Mouse (Mus musculus): ENCODE measurements around the gene H2afv.

Gene H2afv

DNA sequence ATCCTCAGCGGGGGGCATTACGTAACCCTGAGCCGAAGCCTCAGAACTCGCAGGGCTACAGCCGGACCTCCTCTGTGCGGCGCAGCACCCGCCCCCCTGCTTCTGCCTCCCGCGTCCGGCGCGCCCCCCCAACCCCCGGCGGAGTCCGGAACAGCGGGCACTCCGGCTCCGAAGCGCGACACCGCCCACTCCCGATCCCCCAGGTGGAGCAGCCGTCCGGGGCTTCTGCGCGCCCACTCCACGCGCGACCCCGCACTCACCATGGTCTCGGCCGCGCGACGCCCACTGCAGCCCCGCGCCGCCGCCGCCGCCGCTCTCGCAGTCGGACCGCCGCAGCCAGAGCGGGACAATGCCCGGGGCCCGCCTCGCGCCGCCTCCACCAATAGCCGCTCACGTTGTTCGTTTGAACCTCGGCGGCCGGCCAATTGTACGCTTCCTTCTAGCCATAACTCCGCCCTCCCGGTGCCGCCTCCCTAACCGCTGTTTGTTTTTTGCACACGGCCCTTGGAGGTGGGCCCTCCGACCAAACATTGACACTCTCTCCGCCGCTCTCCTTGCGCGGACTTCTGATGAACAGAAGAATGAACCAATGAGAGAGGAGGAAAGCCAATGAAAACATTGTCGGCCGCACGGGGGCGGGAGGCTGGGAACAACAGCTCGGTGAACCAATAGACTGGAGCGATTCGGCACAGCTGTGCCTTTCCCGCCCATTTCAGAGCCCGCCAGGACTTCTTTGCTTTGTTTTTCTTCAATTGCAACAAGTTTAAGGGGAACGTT, at the start of gene H2afv:
TSS of gene H2afv (minus strand) at position 367 of the 777 bp plus-strand sequence.
- peak; percentile 100 for DNase-seq

DNA sequence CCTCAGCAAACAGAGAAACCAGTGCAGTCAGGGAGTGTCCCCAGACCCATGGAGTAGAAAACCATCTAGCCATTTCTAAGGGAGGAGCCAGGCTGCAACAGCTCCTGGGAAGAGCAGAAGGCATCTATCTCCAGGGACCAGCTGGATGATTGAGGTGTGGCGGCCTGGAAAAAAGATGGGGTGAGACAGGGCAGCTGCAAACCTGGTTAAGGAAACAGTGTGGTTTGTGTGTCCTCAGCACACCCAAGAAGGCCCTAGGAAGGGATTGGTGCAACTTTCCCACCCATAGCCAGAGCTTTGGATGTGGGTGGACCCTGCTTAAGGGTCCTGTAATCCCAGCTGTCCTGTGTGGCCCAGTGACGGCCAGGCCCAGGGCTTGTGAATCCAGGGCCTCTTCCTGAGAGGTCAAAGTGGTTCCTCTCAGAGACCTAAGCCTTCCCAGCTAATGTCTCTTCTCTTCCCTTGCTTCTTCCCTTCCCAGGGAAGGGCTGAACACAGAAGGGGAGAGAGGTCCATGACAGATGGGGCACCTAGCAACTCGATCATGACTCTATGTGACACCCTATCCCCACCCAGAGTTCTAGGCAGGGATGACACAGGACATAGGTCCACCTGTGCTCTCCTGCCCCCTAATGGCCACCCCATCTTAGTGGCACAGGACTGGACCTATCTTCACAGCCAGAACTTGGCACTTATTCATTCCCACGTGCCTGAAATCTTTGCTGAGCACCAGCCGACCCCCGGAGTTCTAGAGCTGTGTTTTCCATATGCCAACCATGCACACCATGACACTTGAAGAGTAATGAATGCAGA, 45.7 kb upstream of the H2afv start:
- peak; percentile 52 for DNase-seq

DNA sequence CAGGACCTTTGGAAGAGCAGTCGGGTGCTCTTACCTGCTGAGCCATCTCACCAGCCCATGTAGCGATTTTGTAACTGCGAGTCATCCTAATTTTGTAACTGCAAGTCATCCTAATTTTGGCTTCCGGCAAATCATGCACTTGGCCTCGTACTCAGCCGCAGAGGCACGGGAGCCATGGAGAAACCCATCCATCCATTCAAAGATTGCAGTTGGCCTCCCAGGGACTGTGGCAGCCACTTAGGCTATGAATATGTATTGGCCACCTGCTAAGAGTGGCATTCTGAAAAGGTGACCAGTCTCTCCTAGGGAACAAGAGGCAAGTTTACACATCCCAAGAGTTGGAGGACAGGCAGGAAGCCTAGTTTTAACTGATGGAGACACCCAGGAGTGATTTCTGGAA, 45.0 kb upstream of the H2afv start:
- no peak for DNase-seq

DNA sequence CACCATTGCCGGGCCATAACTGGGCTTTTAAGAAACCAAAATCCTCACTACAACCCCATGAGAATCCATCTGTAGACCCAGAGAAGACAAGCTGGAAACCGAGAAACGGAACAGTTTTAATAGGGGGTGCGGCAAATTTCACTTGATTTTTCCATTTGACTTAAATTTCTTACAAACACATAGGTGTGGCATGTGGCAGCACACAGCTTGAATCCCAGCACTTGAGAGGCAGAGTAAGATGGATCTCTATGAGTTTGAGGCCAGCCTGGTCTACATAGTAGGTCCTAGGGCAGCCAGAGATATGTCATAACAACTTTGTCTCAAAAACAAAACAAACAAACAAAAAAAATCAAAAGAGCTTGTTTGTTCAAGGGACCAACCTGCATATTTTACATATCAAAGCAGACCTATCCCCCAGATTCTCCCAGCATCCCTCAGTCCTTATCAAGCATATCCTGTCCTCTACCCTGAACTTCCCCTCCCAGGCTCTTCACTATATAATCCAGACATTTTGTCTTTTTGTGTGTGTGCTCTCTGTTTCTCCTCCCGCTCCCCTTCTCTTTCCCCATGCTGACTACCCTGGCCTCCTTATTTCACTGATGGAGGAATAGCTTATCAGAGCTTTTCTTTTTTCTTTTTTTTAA, 43.9 kb upstream of the H2afv start:
- DNase-seq: no peak

DNA sequence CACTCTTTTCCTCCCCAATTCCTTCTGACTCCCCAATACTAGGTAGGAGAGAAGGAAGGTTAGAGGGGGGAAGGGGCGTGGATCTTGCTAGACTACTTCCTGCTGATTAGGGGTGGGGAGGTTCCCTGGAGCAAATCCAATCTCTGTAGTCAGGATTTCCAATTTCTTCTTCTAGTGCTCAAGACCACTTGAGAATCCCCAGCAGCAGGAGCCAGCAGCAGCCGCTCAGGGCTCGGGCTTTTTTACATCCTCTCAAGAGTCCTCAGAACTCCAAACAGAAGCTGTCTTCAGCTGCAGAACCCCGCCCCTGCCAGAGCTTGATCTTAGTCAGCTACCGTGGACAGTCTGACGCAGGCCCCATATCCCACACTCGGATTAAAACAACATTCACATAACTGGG, 43.3 kb upstream of the H2afv start:
- no peak for DNase-seq

DNA sequence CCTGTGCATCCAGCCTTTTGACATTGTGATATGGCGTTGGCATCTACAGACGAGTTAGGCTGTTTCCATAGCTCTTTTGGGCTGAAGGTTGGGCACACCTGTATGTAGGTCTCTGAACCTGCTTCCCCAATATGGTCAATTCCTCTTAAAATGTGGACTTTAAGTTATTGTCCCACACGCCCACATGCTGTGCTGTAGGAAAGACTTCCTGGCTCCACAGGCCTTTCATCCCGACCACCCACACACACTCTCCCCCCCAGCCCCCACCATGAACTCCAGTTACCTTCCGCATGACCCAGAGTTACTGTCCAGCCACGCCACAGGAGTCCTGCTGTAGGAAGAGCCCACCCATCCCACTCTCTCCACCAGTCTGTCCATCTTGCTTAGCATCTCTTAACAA, 42.7 kb upstream of the H2afv start:
- DNase-seq: no peak

DNA sequence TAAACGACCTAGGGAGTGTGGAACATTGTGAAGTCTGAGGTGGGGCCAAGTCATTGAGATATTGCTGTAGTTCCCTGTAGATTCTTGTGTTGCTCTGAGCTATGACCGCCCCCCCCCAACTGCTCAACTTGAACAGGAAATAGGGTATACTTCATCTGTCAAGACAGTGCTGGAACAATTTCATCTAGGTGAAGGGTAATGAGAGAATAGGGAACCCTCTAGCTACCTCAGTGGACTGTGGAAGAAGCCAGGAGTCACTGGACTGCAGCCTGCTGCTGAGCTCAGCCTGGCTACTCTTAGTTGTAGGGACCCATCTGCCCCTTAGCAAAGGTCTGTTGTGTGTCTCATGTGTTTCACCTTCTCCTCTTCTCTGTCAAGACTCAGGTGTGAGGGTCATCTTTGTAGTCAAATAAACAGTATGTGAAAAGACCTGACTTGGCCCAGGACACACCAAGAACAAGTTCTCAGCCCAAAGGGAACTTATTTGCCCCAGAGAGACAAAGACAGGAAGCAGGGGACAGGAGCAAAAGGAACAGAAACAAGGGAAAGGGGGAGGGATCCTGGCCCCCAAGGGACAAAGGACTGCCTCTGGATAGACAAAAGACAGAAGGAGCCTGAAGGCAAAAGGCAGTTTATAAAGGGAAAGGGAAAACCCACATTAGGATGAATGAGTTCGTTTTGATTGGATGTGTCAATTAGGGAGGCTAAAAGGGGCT, 40.2 kb upstream of the H2afv start:
- DNase-seq: no peak

DNA sequence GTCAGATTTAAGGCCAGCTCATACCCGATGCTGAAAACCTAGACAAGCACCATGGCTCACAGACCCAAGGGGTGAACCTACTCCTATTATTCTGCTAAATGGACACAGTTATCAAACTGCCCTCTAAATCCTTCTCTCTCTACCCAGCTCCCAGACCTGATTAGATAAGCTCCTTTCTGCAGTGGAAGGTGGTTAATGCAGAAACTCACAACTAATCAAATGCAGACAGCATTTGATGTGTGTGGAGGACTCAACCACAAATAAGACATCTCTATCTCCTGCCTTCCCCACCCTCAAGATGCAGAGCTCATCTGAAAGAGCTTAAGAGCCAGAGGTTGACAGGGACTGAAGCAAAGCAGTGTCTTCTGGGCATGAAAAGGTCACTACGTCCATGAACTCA, 38.9 kb upstream of the H2afv start:
- DNase-seq: no peak

DNA sequence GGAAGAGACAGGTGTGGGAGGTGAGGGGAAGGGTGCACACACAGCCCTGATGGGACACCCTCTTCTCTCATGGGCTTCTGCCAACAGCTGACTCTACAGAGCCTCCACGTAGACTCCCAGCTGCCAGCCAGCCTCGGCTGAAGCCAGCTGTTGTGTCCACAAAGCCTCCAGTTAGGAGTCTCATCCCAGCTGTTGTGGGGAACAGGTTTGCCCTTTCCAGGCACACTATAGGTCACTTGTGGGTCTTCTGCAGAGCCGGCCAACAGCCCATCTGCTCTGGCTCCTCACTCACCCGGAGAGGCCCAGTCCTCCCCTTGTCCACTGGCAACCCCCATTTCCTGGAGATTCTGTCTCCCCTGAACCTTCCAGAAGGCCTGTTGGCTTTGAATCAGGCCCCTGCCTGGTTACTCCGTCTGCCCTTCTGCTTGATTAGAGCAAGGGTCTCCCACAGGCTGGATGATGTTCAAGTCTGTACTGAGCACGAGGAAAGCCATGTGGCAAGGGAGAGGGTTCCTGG, 37.5 kb upstream of the H2afv start:
- DNase-seq: peak; percentile 65

DNA sequence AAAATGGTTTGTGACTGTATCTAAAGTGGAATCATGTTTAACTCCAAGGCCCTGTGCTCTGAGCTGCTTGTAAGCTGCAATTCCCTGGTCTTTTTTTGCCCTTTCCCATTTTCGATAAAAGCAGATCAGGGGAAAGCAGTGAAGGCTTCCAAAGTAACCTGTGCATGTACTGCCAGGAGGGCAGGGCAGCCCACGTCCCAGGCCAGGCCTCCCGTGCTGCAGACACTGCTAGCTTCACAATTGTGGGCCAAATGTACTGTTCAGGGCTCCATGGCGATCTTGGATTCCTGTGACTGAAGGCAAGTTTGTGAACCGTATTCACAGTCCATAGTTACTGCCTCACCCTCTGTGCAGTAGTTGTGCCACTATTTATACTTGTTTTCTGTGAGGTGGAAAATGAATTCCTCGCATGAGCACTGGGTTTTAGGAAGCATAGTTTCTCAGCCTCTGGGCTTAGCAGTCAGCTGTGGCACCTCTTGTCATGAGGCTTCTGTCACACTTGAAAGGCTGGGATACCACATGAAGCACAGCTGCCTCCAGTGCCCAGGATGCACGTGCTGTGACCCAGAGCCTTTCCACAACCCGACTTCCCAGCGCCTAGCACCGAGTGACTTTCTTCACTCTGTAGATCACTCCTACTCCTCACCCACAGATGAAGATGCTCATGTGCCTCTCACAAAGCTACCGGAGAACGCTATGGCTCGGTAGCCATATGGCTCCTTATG, 36.6 kb upstream of the H2afv start:
- DNase-seq: no peak

DNA sequence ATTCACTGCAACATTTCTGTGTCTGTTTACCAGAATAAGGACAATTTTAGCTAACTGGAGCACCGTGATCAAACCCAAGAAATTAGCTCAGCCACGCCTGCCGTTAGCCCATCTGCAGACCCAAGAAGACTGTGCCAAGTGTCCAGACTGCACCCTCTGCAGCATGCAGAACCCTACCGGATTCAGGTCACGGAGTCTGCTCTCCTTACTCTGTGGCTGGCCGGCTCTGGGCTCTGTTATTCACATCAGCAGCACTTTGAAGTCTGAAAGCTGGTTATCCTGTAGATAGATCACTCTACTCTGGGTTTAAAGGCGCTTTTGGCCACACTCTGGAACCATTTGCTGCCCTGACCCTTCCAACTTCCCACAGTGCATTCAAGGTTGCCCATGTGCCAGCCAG, 35.9 kb upstream of the H2afv start:
- DNase-seq: peak; percentile 77

DNA sequence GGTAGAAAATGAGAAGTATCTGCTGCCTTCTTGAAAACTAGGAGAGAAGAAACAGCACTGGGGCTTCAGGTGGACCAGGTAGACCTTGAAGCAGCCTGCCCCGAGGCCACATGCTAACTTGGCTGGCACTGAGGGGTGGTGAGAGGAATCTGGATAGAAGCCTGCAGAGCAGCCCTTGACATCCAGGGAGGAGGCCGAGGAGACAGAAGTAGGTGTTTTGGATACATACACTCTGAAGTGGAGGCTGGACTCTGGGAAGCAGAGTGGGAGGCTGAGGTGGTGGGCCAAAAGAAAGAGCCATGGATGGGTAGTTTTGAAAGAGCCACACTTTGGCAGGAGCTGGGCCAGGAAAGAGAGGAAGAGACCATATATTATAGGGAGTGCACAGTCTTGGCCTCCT, 35.0 kb upstream of the H2afv start:
- no peak for DNase-seq

DNA sequence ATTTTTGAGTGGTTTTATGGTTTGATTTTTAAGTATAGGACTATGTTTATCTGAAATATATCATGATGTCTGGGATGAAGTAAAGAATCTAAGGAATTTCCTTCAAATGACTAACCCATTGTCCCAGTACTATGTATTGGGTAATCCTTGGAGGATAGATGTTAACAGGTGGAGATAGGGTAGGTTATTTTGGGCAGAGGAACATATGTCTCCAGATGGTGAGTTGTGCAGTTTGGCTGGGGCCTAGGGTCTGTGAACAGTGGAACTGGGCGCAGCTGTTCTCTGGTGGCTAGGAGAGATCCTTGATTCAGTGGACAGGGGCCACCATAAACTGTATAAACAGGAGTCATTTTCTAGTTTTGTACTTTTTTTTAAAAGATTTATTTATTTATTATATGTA, 33.1 kb upstream of the H2afv start:
- DNase-seq: no peak

DNA sequence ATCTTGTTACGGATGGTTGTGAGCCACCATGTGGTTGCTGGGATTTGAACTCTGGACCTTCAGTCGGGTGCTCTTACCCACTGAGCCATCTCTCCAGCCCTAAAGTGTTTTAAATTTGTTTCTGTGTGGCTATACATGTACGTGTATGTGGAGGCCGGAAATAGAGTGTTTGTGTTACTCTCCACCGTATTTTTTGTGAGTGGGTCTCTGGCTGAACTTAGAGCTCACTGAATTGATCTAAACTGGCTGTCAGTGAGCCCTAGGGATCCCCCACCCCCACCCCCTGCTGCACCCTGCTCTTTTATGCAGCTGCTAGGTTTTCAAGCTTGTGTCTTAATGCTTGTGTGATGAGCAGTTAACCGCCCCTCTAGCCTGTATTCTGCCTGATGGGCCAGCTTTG, 32.6 kb upstream of the H2afv start:
- no peak for DNase-seq

DNA sequence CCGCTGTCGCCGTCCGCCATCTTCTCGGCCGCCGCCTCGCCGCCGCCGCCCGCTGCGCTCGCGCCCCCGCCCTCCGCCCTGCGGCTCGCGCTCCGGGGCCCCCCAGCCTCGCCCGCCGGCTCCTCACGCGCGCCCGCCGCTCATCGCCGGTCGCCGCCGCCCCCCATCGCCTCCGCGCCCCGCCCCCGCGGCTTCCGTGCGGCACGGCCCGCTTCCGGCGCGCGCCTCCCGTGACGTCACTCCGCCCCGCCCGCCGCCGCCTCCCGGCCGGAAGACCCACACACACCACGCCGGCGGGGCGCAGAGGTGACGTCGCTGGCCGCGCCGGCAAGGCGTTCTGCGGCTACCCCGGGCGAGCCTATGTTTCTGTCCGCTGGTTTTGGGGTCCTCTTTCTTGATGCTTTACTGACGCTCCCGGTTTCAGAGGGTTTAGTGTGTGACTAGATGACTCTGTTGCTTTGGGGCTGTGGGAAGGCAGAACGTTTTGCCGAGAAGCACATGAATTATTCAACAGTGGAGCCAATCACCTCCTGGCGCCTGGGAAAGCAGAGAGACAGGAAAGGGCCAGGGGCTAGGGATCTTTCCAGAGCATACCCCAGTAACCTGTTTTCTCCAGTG, 31.7 kb upstream of the H2afv start, which contains the start of gene Purb:
TSS of gene Purb (minus strand) at position 51 of the 618 bp plus-strand sequence.
- DNase-seq: peak; percentile 90

DNA sequence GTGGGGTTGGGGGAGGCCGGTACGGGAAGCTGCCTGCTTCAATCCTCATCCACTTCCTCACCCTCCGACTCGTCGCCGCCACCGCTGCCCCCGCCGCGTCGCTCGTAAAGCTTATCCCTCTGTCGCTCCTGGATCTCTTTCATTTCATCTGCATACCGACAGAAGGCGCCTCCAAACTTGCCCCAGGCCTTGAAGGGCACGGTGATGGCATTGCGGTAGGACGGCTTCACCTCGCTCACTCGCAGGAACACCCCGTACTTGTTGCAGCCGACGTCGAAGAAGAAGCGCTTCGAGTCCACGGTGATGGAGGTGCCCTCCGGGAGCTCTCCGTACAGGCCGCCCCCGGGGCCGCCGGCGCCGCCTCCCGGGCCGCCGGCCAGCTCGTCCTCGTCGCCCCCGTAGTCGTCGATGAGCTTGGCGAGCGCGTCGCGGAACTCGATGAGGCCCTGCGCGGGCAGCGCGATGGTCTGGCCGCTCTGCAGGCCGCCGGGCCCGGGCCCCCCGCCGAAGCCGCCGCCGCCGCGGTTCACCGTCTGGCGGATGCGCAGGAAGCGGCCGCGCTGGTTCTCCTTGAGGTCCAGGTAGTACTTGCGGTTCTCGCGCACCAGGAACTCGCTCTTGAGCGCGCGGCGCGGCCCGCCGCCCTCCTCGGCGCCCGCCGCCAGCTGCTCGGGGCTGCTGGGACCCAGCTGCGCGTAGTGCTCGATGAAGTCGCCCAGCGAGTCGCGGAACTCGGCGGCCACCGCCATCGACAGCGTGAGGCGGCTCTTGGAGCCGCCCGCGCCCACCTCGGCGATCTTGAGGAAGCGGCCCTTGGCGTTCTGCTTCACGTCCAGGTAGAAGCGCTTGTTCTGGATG, 30.9 kb upstream of the H2afv start:
- peak; percentile 54 for DNase-seq

DNA sequence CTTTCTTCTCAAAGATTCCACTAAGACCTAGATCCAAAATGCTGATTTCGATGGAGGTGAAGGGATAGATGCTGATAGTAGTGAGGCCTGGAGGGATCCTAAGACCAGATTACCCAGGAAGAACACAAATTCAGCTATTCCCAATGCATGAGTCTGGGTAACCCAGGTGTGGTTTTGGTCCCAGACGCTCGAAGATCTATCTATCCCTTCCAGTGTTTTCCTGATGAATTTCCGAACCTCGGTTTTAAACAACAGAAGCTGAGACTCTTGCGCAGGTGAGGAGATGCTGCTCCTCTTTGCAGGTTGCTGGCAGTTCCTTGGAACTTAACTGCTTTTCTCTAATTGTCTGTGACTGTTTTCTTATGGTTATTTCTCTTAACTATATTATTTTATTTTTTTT, 30.1 kb upstream of the H2afv start:
- DNase-seq: no peak

DNA sequence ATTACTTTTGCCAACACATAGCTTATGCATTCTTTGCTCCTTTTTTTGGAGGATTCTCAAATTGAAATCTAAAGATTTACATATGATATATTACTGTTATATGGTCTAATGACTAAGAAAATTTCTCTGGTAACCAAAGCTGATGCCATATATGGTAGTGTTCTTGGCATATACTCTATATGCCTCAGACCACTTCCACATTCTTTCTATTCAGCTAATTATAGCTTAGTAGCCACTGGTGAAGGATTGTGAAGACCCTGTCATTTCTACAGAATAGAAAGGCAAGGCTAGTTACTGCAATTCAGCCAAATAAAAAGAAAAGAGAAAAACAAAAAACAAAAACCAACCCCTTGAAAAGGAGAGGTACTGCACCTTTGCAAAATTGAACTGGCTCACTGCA, 27.8 kb upstream of the H2afv start:
- no peak for DNase-seq

DNA sequence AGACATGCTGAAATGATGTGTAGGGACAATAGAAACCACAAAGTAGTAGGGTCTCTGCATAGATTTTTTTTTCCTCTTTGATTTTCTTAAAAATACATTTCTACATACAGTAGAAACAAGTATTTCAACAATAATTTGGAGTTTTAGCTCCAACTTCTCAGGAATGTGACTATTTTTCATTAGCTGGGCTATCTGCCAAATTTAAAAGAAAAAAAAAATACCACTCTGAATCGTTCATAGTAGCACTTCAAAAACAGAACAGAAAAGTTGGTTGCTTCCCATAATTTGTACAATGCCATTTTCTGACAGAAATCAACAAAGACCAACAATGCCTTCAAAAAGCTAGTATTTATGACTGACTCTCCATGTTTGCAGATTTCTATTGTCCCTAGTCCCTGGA, 27.2 kb upstream of the H2afv start:
- no peak for DNase-seq

DNA sequence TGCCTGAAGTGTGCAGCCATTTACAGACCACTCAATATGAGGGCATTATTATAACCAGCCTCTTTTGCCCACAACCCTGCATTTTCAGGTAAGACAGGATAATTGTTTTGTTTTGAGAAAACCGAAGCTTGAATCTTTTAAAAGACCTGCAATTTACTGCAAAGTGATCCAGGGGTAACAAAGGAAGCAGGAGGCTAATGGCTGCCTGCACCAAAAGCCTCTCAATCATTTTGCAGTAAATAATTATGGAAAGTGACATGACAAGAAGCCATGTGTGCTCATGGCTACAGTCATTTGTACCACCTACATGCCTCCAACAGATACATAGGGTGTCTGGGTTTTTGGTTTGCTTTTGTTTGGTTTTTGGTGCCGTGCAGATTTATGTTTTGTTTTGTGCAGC, 26.8 kb upstream of the H2afv start:
- DNase-seq: no peak

DNA sequence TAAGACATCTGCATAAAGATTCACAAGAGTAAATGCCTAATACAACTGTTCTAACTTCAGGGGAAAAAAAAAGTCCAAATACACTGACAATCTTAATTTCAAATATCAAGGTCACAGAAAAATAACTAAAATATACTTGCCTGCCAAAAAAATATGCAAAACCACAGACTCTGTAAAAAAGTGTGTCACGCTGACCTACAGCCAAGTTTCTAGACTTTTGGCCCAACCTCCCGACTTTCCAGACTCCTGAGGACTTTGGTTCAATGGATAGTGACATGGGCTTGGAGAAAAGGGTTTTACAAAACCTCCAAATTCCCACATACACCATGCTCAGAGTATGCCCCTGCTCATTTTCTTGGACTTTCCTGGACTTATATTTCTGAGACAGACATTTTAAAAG, 24.3 kb upstream of the H2afv start:
- no peak for DNase-seq
